Mouse (Mus musculus) heart, adult 2 months (tissue): ENCODE measurements around the gene Nup93.

Source experiments
- CTCF ChIP-seq: fragments of 200-600 bp; IDR thresholded peaks from 2 replicates; pipeline ENCODE4 v1.8.1; 2022; ENCODE audit warnings: antibody characterized with exemption, mild to moderate bottlenecking, moderate library complexity
- EP300 ChIP-seq: fragments of 200-500 bp; IDR thresholded peaks from 2 replicates; pipeline ENCODE4 v1.6.1; 2011; ENCODE audit warnings: low read depth, low read length, control low read depth; ENCODE audit not compliant: insufficient read depth
- POLR2A ChIP-seq: fragments of 200-500 bp; IDR thresholded peaks from 2 replicates; pipeline ENCODE4 v1.6.1; 2011; ENCODE audit warnings: mild to moderate bottlenecking, low read depth, low read length, control low read depth; ENCODE audit not compliant: insufficient read depth

DNA sequence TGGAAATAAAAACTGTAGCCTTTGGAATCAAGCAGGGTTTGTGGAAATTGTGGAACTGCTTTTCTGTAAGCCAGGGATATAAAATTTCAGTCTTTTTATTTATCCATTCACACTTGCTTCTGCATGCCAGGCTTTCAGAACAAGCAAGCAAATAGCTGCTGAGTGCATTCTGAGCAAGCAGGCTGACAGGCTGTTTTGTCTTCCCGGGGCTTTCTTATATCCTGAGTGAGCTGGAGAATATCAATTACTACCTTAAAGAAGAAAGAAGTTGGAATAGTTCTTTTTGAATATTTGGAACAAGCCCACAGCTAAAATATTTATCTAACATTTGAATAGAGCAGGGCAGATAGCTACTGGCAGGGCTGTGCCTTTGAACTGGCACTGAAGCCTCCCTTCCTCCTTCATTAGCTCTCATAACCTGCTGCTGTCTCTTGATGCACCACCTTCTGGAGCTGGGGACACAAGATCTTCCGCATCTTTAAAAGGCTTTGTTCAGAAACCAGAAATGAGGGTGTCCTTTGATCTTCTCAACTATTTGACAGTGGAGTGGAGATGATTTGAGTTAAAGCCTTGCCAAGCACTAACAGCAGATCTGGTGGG is 35.6 kb downstream of the Nup93 start:
- no peak for TF ChIP-seq EP300
- TF ChIP-seq POLR2A, result no peak
- TF ChIP-seq CTCF, result no peak
